Mouse (Mus musculus) kidney, adult 2 months (tissue): ENCODE results near the gene Gal3st4. TPM values are rescaled to one million over a fixed set of nuclear protein-coding genes. Genes with fewer than 3 reads are reported as not detected.
A peak's percentile ranks its signal among the peaks of the same experiment; 100 is the strongest.

Experiments
- DNase-seq: peaks from one replicate; pipeline ENCODE4 v3.0.0; 2021
- H3K27ac ChIP-seq: fragments of 200-500 bp; 2 replicates; pipeline ENCODE4 v1.5.1; 2012; ENCODE audit warnings: low read depth, low read length, control low read depth, inconsistent platforms; ENCODE audit not compliant: insufficient read depth
- H3K27me3 ChIP-seq: fragments of 200-500 bp; replicated peaks from 2 replicates; pipeline ENCODE4 v1.6.1; 2012; ENCODE audit warnings: mild to moderate bottlenecking, moderate library complexity, low read length, inconsistent platforms; ENCODE audit not compliant: control insufficient read depth, insufficient read depth
- H3K36me3 ChIP-seq: fragments of 200-500 bp; 2 replicates; pipeline ENCODE4 v1.6.1; 2012; ENCODE audit warnings: mild to moderate bottlenecking, moderate library complexity, low read length, inconsistent platforms; ENCODE audit not compliant: control insufficient read depth, insufficient read depth
- H3K4me1 ChIP-seq: fragments of 200-500 bp; 2 replicates; pipeline ENCODE4 v1.6.1; 2011; ENCODE audit warnings: low read length; ENCODE audit not compliant: control insufficient read depth, insufficient read depth
- H3K4me3 ChIP-seq: fragments of 200-500 bp; 2 replicates; pipeline ENCODE4 v1.5.1; 2011; ENCODE audit warnings: mild to moderate bottlenecking, low read depth, low read length, control low read depth; ENCODE audit not compliant: insufficient read depth
- CTCF ChIP-seq: fragments of 200-500 bp; conservative IDR thresholded peaks from 2 replicates; pipeline ENCODE4 v1.5.1; 2011; ENCODE audit warnings: low read depth, mild to moderate bottlenecking, control low read depth, low read length, moderate library complexity, mixed read lengths; ENCODE audit not compliant: insufficient read depth, insufficient read length
- POLR2A ChIP-seq: fragments of 200-500 bp; IDR thresholded peaks from one replicate; pipeline ENCODE4 v1.6.1; 2011; ENCODE audit warnings: low read depth, low read length, control low read depth
- WGBS: fragments of 180-500 bp; shearing (Covaris S2); methylation state at CpG from one replicate; pipeline ENCODE4 v1.1.7; 2018; 5-methylcytosine and 5-hydroxymethylcytosine counted together
- polyA plus RNA-seq: library from polyadenylated mRNA; depleted of rRNA; stranded (reverse); fragments of >200 nt; gene quantifications from 2 replicates; pipeline ENCODE4 v1.2.3, GENCODE M21; 2012

The Gal3st4 gene
- polyA plus RNA-seq, 1 experiment, result 0.13 TPM

DNA sequence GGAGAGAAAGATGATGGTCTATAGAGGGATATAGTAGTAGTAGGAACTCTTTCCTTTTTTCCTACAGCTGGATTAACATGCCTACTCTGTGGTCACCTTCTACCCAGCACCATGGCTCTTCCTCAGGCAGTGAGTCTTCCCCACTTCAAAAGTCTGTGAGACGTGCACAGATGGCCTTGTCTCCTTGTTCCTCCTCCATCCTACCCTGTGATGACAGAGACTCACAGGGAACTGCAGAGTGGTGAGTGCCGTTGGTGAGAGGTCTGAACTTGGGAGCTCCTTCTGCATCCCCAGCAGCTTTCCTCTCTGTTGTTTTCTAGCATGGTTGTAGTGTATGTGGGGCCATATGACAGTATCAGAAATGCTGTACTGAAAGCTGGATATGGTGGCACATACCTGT, 9.2 kb upstream of the Gal3st4 start:
- H3K4me3 ChIP-seq, result no peak overlapping the region
- H3K36me3 ChIP-seq, result no peaks in the 10 kb centered on the region
- TF ChIP-seq POLR2A (no peak), CTCF (no peak)
- H3K27me3 ChIP-seq, result no peaks in the 10 kb centered on the region; the same call in 1 of the 2 replicates
- 86% methylated on average over 2 of the region's 2 CpGs for WGBS
- no peak for DNase-seq
- no peaks in the 10 kb centered on the region for H3K4me1 ChIP-seq
- H3K27ac ChIP-seq, result no peak overlapping the region

- Histone ChIP-seq H3K27ac (no peak overlapping the region), H3K4me1 (no peaks in the 10 kb centered on the region), H3K4me3 (no peak overlapping the region), H3K36me3 (no peaks in the 10 kb centered on the region), H3K27me3 (no peaks in the 10 kb centered on the region; the same call in 1 of the 2 replicates)
- no peak for TF ChIP-seq POLR2A
- TF ChIP-seq CTCF, result no peak
- 90% methylated on average over 15 of the region's 15 CpGs for WGBS
- DNase-seq, result no peak
Measured at GRCm38 (mm10) chr5:138280829-138281228, 8.2 kb upstream of the Gal3st4 start.

DNA sequence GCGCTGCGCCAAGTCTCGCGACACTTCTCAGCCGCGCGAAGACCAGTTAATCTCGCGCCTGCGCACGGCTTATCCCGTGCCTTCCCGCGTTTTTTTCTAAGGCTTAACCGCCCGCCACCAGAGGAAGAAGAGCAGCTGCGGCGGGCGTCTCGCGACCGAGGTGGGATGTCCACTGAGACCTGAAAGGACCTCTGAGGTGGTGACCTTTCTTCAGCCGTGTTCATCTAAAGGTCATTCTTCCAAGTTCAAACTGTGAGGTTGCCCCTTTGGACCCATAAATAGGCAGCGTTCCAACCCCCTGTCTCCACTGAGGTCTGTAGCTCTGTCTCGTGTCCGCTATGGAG, 7.8 kb upstream of the Gal3st4 start:
- H3K36me3 ChIP-seq, result no peaks in the 10 kb centered on the region
- no peaks in the 10 kb centered on the region; the same call in 1 of the 2 replicates for H3K27me3 ChIP-seq
- TF ChIP-seq POLR2A (no peak), CTCF (no peak)
- no peak overlapping the region for H3K27ac ChIP-seq
- DNase-seq, result peak; percentile 16
- no peaks in the 10 kb centered on the region for H3K4me1 ChIP-seq
- 27% methylated on average over 26 of the region's 26 CpGs for WGBS
- H3K4me3 ChIP-seq, result peak overlapping the region; percentile 34; the same call in 1 of the 2 replicates

DNA sequence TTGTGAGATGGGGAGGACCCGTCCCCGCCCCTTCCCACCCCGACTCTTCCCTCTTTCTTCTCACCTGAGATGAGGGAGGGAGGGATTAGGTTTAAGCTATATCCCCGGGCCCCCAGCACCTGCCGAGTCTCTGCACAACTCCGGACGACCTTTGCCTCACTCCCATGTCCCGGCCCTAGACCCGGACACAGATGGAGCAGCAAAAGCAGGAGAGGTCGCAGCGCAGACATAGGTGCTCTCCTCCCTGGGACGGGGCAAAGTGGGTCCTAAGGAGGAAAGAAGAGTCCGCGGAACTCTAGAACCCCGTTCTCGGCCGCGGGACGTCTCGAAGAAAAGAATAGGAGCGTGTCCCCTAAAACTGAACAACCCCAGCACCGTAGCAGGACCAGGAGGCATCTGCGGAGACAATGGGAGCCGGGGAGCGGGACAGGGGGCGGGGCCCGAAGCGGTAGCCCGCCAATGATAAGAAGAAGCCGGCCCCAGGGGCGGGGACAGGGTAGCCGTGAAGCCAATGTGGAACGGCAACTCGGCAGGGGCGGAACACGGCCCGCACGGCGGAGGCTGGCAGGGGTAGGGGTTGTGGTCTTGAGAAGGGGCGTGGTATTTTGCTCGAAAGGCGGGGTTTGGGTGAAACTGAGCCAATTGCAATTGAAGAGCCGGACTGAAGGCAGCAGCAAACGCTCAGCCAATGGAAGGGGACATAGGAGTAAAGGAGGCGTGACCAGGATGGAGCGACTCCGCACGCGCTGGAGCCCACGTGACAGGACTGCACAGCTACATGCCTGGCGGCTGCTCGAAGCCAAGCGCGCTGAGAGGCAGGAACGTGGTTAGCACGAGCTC, 7.2 kb upstream of the Gal3st4 start, which contains the start of the genes Gm43720, Gpc2 and Stag3:
TSS of gene Gm43720 (minus strand) at position 374 of the 840 bp plus-strand sequence.
TSS of gene Gpc2 (minus strand) at position 421 of the 840 bp plus-strand sequence.
TSS of gene Stag3 (plus strand) at position 656 of the 840 bp plus-strand sequence.
- Histone ChIP-seq H3K4me1 (no peaks in the 10 kb centered on the region), H3K27ac (no peak within 1 kb of the TSS), H3K27me3 (no peaks in the 10 kb centered on the region), H3K4me3 (peak within 1 kb of the TSS; percentile 37), H3K36me3 (no peaks in the 10 kb centered on the region)
- TF ChIP-seq POLR2A, result no peak
- TF ChIP-seq CTCF, result no peak
- WGBS, result 2% methylated on average over 56 of the region's 56 CpGs
- DNase-seq, result peak; percentile 83

DNA sequence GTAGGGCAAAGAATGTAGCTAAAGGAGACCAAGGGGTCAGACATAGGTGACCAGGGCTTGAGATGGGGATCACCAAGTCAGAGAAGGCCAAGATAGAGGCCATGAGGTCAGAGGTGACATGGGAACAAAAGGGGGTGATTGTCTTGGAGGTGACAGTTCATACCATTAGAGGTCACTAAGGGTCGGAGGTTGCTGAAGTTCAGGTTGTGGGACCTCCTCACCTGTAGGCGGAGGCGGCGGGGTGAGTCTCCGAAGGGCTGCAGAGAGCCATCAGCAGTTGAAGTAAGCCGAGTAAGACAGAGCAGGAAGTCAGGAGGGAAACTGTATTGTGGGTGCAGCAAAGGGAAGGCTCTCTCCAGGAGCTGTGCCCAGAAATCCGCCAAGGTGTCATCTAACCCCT, 5.4 kb upstream of the Gal3st4 start:
- no peak for DNase-seq
- H3K36me3 ChIP-seq, result no peaks in the 10 kb centered on the region
- no peak for TF ChIP-seq CTCF
- no peak for TF ChIP-seq POLR2A
- 94% methylated on average over 7 of the region's 7 CpGs for WGBS
- H3K4me3 ChIP-seq, result no peak overlapping the region
- no peaks in the 10 kb centered on the region for H3K4me1 ChIP-seq
- H3K27me3 ChIP-seq, result no peaks in the 10 kb centered on the region
- H3K27ac ChIP-seq, result no peak overlapping the region

DNA sequence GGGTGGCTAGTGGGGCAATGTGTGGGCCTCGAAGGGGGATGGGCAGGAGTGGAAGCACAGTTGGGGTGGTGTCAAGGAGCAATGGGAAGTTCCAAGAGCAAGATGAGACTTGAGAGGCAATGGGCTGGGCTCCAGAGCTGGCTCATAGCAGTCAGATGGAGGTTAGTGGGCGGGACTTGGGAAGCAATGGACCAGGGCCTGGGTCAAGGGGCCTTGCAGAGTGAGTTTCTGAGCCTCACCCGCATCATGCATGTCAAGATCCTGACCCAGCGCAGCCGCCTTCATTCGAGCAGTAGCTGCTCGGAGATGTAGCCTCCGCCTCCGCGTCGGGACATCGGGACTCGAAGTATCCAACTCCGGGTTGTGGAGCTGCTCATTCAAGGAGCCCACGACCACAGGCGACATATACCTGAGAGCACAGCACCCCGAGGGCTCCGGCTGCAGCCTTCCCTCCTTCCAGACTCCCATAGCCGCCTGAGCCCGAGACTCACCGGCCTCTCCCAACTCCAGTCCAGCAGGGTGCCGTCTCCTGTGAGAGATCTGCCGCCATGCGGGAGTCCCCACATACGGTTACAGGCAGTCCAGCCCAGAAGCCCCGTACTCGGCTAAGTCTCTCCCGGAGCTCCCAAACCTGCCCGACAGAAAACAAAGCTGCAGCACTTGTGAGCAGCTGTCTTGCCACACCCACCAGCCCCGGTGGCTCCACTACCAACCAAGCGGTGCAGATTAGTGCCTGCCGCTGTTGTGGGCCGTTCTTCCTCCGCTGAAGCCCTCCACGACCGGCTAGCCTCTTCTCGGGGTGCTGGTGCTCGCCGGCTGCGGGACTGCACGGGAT, 2.8 kb upstream of the Gal3st4 start:
- Histone ChIP-seq H3K27ac (no peak overlapping the region), H3K4me3 (no peak overlapping the region), H3K27me3 (no peaks in the 10 kb centered on the region), H3K36me3 (no peaks in the 10 kb centered on the region), H3K4me1 (no peaks in the 10 kb centered on the region)
- TF ChIP-seq CTCF (no peak), POLR2A (no peak)
- peak; percentile 56 for DNase-seq
- WGBS, result 31% methylated on average over 41 of the region's 41 CpGs

- Histone ChIP-seq H3K27me3 (no peaks in the 10 kb centered on the region), H3K4me1 (no peaks in the 10 kb centered on the region), H3K36me3 (no peaks in the 10 kb centered on the region), H3K27ac (no peak overlapping the region), H3K4me3 (no peak overlapping the region)
- 83% methylated on average over 8 of the region's 8 CpGs for WGBS
- TF ChIP-seq CTCF (no peak), POLR2A (no peak)
- no peak for DNase-seq
Measured at GRCm38 (mm10) chr5:138274186-138274585, 1.5 kb upstream of the Gal3st4 start.
